Mouse (Mus musculus) layer of hippocampus, postnatal 25 days (tissue): ENCODE measurements around the gene Ly9. TPM values are rescaled to one million over a fixed set of nuclear protein-coding genes. Genes with fewer than 3 reads are reported as not detected.

Experiments used
- DNase-seq, 2 experiments: peaks; one replicate each; pipeline ENCODE4 v3.0.0; 2022; ENCODE audit warnings: mixed read lengths in 2 of 2, low spot score in 1 of 2; ENCODE audit errors: extremely low spot score in 1 of 2
- total RNA-seq, 2 experiments: library from RNA; stranded (reverse); gene quantifications; 2 replicates each; pipeline ENCODE4 v1.2.3; 2021

Ly9 gene
- total RNA-seq = under 1 TPM in 1 of 2 experiments, not detected in 1; 0.23 TPM

DNA sequence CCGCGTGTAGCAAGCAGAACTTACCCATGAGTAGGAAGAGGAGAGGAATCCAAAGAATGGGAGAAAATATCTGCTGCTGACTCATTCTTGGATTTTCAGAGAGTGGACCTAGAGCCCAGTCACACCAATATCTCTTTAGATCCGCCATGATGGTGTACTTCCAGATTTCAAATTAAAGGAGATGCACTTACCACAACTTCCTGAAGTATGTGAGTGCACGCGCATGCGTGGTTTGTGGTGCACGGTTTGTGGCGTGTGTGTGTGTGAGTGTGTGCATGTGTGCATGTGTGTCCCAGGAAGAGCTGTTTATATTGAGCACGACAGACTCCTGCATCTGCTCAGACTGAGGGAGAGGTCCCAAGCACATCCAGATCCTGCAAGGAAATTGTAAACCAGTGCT, at the start of gene Ly9:
Ly9 (minus strand) TSS at position 235 of the 400 bp plus-strand sequence.
- DNase-seq = no peak

DNA sequence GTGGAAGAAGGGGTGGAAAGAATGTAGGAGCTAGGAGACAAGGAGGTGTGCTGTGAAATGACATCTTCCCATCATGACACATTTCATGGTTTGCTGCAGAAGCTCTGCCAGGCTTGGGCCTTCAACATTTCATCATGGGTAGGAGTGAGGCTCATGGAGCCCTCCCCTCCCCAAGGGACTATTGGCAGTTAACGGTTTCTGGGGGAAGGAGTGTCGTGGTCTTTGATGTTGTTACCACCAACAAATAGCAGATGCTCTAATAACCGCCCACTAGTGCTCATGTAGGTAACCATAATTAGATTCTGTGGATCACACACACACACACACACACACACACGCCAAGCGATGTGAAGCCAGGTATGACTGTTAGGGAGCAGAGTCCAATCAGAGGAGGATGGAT, 45.5 kb upstream of the Ly9 start, which contains the start of gene Slamf7:
Slamf7 (minus strand) TSS at position 302 of the 400 bp plus-strand sequence.
- no peak for DNase-seq

DNA sequence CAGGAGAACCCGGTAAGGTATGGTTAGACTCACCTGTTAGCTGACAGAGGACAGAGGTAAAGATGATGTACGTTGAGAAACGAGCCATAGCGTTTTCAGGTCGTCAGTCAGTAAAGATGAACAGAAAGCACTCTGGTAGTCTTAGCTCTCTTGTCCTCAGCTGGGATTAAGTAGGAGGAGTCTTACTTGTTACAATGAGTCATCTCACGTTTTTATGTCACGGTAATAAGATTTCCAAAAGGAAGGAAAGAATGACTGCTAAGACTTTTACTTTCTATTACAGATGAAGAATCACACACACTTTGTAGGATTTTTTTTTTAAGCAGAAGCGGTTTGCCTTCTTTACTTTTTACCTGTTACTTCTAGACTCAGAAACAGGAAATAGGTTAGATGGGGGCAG, 41.6 kb upstream of the Ly9 start:
- no peak for DNase-seq

DNA sequence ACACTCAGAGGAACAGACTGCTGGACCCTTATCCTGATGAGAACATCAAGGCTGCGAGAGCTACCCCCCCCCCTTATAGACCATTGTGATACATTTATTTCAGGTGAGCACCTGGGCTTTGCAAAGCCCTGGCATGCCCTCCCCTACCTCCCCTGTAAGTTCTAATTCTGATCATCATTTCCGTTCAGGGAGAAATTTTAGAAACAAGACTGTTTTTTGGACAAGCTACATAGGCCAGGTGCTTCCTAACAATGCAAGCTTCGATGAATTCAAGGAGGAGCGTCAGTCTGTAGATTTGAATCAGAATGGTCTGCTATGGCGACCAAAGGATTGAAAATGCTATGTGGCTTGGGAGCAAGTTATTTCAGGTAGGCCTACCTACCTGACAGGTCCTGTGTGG, 40.5 kb upstream of the Ly9 start:
- DNase-seq = no peak

DNA sequence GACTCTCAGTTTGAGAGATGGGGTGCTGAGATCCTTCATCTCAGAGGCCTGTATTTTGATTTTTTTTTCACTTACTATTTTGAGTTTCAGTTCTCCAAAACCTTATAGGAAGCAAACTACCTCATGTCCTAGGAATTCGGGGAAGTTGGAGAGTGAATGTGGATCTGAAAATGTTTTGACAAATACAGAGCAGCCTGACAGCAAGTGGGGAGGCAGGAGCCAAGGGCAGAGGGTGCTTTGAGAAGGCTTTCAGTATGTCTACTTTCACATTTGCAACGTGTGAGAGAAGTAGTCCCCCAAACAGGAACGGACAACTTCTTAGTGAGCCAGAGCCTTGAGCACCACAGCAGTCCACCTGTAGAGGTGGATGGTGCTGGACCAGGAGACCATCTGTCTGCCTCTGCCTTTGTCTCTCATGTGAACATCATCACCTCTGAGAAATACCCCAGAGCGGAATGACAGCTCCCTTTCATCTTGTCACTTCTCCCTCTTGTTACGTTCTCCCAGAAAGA, 39.3 kb upstream of the Ly9 start:
- no peak for DNase-seq

DNA sequence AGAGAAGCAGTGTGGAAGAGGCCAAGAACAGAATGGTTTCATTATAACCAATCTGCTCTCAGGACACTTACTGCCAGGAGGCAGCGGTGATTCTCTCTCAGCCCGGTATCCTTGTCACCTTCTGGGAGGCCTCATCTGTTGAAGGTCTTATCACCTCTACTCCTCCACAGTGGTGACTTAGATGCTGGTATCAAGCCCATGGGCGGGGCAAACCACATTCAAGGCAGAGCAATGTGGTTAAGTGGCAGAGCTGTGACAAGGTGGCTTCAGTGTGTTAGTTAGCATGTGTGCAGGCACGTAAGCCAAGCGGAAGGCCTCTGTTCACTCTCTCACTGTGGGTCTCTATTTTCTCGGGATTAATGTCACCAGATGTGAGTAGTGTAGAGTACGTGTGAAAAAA, 36.4 kb upstream of the Ly9 start:
- DNase-seq = no peak

DNA sequence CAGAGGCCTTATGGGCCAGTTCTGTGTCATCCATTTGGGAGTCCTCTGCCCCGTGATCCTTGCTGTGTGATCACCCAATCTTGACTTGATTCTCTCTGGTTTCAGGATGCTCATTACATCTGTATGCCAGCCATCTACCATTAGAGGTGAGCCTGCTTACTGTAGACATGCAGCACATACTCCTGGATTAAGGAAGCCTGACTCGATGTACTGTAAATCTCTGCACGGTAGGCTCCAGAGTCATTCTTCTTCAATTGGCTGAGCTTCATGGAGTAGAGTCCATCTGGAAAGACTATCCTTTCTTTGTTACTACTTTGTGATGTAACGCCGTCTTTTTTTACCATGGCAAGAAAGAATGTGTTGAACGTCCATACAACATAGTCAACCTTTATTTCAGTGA, 33.6 kb upstream of the Ly9 start:
- no peak for DNase-seq

DNA sequence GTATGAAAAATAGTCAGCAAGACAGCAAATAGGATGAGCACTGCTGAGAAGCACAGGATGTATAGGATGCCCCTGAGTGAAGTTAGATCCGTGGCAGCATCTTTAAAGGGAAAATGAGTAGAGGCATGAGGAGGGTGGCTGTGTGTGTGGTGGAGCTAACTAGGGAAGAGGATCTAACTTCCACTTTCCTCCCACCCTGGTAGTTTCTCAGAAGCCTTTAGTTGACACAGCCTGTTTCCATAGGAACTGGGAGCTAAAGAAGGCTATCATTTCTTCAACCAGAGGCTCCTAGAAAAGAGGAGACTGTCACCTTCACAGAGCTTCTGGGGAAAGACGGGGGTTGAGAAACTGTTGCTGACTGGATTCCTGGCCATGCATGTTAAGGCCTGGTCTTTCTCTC, 31.5 kb upstream of the Ly9 start:
- DNase-seq = no peak

DNA sequence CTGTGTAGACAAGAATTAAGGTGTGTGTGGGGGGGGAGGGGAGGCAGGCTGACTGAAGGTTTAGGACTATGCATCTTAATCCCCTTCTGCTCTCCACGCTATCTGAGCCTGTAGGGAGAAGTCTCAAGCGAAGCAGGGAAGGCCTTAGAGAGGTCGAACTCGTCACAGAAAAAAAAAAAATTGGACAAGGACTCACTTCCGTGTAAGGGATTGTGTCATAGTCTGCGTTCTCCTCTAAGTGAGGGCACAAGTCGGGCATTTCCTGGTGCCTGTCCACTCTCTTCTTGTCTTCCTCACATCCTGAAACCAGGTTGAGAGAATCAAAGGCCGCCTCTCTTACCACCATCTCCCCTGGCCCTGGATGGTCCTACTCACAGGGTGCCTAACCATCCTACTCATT, 29.9 kb upstream of the Ly9 start:
- DNase-seq = no peak

DNA sequence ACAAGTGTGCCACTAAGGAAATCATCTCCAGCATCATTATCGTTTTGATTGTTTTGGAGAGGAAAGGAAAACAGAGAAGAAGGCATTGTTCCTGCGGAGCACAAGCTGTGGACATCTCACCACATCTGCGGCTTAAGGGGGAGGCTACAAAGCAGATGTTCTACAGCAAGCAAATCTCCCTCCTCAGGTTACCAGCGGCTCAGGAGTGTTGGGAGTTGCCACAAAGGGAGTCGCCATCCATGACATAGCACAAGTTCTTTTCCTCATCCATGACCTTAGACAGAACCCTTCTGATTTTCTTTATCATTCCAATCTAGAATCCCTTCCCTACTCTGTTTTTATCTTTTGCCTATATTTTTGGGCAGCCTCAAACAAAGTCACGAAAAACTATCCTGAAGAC, 28.5 kb upstream of the Ly9 start:
- no peak for DNase-seq

DNA sequence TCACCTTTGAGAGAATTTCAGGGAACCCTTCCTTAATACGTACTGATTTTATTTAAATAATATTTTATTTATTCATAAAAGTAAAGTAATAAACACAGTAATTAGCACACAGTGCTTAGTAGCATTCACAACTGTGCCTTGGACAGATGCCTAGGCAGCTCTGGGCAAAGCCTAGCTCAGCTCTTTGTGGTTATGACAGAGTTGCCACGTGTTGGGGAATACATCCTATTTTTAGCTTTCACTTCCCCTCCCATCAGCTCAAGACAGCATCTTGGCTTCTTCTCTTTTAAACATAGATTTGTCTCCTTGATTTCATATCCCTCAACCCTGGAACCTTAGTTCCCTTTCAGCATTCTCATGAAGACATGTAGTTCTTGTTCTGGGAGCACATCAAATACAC, 24.2 kb upstream of the Ly9 start:
- no peak for DNase-seq

DNA sequence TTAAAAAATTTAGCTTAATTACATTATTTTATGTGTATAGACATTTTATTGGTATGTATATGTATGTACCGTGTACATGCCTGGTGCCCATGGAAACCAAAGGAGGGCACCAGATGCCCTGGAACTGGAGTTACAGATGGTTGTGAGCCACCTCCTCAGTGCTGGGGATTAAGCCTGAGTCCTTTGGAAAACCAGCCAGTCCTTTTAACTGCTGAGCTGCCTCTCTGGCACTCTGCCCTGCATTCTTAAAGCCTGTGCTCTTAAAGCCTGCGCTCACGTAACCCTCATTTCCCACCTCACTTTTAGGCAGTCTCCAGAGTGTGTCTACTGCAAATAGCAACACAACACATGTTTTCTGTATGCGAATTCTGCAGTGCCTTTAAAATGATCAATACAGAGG, 23.7 kb upstream of the Ly9 start:
- DNase-seq = peak in 1 of 2 experiments; percentile 10

DNA sequence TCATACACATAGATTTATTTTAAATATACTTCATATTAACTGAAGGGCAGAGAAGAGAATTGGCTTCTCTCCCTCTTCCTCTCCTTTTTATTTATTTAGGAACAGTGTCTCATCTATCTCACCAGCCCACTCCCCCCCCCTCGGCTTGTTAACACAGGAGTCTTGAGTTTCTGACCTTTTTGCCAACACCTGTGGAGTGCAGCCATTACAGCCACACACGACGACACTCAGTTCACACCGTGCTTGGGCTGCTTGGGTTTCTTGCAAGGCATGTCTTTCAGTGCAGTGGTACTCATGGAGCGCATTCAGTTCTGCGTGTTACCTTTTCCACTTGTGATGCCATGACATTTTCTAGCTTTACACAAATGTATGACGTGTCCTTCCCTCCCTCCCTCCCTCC, 22.8 kb upstream of the Ly9 start:
- no peak for DNase-seq

DNA sequence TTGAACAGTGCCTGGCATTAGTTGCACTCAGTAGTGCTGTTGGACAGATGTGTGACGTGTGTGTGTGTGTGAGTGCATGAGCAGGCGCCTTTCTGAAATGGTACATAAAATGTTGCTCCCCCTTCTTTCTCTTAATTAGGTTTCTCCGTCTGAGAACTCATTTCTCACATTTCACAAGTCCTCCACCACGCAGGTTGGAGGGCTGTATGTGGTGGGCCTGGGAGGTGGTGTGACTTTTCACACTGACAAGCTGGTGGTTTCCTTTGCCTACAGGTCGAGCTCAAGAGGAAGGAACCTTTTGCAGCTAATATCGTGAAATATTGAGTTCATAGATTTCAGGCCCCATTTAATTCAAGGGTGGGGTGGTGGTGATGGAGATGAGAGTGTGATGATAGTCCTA, 22.0 kb upstream of the Ly9 start:
- DNase-seq = no peak

DNA sequence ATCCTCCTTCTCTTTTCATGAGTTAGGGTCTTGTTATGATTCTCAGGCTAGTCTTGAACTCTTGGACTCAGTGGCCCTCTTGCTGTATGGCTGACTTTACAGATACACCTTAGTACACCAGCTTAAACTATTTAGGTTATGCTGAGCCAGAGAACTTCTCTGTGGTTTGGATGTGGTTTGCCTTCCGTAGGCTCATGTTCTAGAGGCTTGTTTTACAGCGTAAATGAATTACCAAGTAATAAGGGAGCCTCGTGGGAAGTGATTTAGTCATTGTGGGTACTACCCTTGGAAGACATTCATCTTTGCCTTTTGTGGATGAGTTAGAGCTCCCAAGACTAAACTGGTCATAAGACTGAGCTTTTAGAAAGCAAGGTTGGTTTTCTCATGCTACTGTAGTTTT, 20.6 kb upstream of the Ly9 start:
- DNase-seq = no peak

DNA sequence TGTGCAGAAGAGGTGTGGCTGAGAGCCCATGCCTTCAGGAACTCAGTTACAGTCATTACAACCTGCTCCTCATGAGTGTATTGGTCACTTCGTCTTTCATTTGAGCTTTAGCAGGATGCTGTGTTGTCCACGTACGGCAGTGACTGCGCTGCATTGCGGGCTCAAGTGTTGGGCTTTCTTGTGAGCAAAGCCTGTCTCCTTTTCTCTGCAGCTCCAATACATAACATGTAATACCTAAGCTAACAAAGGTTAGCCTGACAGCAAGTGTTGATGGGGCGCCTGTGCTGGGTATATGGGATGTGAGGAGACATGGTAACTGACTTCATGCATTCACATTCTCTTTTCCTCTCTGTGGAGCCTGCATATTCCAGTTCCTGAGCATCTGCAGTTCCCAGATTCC, 12.9 kb upstream of the Ly9 start:
- DNase-seq = no peak

DNA sequence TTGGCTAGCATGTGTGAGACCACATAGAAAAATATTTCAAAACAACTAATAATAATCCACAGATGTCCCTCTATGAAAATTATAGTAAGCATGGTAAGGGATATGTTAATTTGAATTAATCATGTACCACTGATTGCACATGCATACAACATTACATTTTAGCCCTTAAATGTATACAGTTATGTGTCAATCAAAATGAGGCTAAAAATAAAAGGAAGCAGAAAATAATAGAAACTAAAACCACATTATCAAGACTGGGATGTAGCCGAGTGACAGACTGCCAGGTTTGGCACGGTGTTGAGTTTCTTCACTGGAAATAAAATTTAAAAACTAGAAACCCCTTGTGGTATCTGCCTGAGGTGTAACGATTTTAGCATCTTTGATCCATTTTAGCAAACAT, 12.4 kb upstream of the Ly9 start:
- no peak for DNase-seq

DNA sequence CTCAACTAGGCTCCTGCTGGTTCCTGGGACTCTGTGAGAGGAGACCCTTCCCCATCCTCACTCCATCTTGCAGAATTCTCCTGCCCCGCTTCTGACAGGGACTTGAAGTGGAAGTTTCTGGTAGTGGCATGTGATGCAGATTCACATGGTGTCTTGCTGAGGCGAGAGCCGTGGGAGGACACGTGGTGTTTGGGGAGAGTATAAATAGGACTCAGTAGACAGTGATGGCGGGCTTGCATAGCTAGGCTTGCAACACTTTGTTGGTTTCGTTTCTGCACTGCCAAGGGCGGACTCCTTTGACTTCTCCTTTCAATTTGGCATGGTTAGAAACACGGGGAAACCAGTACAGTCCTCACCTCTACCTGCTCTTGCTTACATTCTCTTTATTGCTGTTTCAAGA, 11.8 kb upstream of the Ly9 start:
- no peak for DNase-seq

DNA sequence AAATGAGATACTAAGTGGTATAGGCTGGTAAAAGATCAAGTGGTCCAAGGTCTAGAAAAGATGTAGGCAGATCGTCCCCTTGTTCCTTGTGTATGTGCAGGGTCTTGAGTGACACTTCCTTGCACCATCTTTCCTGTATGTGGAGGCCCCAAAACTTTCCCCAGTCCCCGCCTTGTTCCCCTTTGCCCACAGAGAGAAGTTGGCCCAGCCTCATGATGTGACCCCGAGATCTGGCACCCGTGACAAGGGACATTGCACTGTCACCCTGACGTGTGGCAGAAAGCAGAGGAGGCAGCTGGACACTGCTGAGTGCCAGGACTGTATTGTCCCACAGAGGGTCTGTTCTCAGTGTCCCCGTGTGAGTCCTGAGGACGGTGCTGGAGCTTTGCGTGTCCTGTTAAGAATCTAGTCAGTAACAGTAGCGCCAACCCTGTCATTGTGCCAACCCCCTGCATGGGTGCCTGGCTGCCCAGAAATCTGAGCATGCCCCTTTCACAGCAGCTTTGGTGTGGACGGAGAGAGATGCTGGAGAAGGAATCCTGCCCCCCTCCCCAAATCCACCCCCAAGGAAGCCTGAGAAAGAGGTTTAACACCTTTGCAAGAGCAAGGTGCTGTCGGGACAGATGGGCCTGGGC, 9.8 kb upstream of the Ly9 start:
- DNase-seq = no peak

DNA sequence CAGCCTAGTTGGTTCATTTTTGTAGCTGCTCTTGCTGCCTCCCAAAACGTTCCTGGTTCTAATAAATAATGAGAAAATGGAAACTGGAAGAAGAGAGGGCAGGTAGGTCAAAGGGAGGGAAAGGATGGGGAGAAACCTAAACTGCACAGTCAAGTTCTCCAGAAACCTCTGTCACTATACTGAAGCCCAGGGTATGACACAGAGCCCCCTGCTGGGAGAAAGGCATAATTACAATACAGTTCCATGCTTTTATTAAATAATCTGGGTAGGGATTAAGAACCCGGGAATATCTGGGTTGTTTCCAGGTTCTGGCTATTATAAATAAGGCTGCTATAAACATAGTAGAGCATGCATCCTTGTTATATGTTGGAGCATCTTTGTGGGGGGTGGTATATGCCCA, 6.8 kb upstream of the Ly9 start:
- no peak for DNase-seq

DNA sequence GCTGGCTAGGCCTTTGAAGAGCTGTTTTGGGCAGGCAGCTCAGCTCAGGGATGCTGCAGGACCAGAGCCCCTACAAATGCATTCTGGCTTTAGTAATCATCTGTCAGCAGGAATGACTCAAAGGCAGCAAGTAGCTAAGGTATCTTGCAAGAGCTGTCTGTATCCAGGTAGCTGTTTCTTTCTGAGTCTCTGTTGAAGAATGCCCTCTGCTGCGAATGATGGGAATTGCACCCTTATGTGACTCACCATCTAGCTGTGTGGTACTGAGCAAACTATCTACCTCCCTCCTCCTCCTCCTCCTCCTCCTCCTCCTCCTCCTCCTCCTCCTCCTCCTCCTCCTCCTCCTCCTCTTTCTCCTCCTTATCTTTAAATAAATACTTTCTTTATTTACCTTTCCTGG, 3.6 kb upstream of the Ly9 start:
- no peak for DNase-seq

DNA sequence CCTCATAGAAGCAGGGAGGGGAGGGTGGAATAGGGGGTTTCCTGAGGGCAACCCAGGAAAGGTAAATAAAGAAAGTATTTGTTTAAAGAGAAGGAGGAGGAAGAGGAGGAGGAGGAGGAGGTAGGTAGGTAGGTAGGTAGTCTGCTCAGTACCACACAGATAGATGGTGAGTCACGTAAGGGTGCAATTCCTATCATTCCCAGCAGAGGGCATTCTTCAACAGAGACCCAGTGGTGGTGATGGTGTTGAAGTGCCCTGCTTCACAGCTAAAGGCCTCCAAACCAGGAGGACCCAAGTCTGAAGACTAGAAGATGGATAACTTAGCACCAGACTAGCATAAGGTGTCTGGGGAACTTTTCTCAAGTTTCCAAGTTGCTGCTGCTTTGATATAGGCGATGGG, 2.8 kb upstream of the Ly9 start:
- DNase-seq = no peak

DNA sequence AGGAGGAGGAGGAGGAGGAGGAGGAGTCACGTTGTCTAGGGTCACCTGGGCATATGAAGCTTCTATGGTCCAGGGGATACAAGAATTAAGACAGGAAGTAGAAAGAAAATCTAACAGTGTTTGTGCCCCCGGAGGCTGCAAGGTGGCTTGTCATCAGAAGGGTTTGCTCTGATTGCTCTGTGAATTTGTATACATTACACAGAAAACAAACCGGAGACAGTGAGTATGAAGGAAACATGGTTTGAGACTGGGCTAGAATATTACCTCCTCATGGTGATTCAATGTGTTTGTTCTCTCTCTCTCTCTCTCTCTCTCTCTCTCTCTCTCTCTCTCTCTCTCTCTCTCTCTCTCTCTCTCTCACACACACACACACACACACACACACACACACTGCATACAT, 554 bp downstream of the Ly9 start:
- no peak for DNase-seq
